Mouse (Mus musculus) natural killer cell, adult 2 months (primary cell): Measurements from ENCODE around the gene Timm22.
A peak's percentile ranks its signal among the peaks of the same experiment; 100 is the strongest.

Source experiments
- DNase-seq, 2 experiments: peaks; one replicate each; pipeline ENCODE4 v3.0.0; 2022; ENCODE audit warnings: low spot score in 2 of 2

The Timm22 gene

DNA sequence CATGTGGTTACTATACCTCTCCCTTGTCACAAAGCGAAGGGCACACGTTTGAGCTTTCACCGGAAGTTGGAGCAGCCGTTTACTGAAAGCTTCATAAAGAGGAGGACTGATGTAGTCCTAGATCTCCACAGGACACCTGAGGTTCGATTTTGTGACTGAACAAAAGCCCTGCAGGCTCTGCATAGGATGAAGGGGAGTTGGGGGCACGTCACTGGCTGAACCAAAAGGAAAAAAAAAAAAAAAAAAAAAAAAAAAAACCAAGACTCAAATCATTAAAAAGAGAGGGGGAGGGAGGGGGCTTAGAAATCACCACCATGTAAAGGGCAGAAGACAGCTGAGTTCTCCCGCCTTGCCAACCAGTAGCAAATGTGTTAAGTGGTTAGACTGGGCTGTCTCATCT, 18.0 kb upstream of the Timm22 start:
- no peak for DNase-seq

DNA sequence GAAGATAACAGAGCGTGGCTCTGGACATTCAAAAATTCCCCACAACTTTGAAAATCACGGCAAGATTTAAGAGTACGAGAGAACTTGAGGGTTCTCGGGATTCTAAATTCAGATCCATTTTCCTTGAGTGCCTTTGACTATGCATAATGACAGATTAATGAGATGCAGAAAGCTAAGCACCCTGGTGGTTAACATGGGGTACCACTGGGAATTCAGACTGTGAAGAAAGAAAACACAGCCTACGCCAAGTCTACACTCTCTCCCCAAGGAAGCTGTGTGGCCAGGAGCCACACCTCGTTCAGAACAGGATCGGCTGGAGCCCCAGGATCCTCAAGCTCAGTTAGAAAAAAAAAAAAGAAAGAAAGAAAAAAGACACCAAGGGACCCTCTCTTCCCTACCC, 14.2 kb upstream of the Timm22 start:
- DNase-seq: no peak

DNA sequence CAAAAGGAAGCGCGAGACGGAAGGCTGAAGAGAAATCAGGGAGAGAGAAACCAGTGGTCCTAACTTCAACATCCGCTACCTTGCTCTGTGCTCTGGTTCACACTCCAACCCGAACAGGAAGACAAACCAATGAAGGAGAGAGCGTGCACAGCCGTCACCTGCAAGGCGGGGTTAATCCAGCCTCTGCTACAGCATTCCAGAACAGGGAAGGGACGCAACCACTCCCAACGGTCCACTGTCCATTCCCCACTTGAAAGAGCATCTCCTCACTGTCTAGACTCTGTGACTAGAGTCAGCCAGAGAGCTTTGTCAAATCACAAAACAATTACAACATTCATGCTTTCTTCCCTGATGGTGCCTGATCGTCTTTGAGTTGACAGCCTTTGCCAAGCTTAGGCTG, 13.8 kb upstream of the Timm22 start:
- DNase-seq: no peak

DNA sequence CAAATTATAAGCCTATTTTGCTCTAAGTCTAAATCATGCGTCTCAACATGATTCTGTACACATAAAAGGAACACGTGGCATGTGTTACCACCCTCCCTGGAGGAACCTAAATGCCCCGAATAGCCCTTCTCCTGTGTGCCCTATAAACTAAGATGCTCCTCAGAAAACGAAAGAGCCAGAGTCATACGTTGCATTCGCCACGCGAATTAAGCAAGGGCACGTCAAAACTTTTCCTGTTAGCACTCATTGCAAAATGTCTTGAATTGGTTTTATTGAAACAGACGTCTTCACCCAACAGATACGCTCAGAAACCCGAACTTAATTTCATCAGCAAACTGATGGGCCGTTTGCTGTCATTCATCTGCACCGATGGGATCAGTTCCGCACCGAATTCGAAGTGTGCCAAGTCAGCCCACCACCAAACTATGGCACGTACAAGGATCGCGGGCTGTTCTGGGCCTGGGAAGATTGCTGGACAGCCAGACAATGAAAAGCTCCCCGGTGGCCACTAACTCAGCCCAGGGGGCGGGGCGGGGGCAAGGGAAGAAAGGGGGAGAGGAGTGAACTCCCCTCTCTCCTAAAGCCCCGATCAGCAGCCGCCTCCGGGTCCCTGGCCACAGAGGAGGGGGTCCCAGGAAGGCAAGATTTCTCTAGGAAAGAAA, 9.0 kb upstream of the Timm22 start:
- no peak for DNase-seq

DNA sequence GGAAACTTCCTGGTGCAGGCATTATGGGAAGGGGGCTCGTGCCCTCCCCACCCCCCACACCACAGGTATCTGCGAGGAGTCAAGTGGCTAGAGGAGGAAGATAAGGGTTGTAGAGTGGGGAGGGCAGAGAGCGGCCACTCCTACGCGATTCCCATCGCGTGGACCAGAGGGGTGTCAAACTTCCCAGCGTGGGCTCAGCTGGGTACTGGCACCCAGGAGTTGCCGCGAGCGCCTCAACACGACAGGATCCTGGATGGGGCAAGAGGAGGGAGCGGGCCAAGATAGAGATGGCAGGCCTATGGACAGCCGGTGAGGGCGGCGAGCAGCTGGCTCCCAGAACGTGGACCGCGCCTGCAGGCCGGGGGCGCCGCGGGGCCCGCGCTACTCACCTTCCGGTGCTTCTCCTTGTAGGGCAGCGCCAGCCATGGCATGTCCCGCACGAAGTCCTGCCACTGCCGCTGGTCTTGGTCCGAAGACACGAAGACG, 8.4 kb upstream of the Timm22 start:
- DNase-seq: no peak

DNA sequence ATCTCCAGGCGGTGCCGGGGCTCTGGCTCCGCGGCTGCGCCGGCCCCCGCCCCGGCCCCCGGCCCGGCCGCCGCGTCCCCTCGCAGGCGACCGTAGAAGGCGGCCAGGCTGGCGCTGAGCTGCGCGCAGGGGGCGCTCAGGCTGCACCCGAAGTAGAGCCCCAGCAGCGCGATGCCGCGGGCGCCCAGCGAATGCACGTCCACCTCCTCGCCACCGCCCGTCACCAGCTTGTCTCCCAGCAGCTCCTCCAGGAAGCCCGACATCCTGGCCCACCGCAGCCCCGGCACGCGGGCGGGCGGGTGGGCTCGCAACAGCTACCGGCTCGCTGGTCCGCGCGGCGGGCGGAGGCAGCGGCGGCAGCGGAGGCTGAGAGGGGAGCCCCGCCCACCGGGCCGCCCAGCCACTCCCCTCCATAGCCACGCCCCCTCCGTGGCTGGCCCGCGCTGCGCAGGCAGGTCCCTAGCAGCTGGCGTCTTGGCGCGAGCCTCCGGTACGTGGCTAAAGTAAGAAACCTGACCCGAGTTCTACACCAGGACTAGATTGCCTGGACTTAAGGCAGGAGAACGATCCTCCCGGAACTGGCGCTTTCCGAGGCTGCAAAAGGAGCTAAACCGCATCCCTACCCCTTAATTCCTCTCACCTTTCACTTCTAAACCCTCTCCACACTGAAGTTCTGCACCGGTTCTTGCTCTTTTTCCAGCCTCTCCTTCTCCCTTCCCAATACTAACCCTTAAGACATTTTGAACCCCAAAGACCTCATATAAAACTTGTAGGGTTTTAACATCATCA, 7.8 kb upstream of the Timm22 start, which contains the start of gene Nxn:
TSS of gene Nxn (minus strand) at position 343 of the 789 bp plus-strand sequence.
- peak; percentile 87 to 90 for DNase-seq

DNA sequence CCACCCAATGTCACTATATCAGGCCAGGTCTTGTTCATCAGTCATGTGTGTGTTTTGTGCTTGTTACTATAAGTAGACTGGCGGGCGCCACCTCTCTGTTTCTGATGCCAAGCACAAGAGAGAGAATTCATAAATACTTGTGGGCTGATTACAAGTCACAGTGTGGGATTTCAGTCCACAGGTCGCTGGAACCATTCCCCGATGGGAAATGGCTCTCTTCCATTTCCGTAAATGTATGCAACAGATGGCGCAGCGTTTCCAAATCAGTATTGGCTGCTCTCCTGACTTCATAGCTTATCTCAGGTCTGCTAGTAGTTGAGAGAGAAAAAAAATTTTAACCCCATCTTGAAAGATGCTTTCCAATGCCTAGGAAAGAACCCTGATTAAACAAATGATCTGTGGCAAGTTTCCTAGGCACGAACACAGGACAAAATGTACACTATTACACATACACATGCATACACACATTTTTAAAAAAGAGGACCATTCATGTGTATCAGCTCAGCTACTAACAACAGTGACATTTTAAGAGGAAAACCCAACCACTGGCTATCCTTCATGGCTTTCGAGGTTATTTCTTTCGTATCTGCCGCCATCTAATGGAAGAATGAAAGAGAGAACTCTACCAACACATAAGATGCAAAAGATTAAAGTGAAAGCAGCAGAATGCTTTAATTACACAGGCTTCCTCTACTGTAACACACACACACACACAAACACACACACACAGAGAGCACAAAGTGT, 7.0 kb upstream of the Timm22 start:
- no peak for DNase-seq

DNA sequence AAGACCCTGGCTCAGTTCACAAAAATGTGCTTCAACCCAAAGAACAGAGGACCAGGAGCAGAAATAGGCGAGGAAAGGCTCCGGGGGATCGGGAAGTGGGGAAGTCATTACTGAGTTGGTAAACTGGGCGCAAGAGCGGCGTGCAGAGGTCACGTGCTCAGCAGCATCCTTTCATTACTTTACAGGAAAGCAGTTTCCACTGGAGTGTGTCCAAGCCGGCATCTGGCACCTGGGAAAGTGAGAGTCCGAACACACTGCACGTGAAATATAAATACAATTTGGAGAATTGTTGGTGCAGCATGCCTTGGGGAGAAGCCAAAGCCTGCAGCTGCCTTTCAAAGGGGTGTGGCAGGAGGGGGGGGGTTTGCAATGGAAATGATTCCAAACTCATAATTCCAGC, 5.4 kb upstream of the Timm22 start:
- DNase-seq: no peak

DNA sequence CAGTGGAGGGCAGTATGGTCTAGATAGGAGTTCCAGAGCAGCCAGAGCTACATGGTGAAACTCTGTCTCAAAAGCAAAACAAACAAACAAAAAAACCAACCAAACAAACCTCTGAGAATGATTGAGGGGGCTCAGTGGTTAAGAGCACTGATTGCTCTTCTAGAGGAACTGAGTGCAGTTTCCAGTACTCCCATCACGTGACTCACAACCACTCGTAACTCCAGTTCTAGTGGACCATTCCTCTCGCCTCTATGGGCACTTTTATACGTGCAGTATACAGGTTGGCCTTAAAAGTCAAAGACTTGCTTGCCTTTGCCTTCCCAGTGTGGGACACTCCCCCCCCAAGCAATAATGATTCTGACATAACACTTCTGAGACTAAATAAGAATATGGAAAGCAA, 1.6 kb upstream of the Timm22 start:
- no peak for DNase-seq

DNA sequence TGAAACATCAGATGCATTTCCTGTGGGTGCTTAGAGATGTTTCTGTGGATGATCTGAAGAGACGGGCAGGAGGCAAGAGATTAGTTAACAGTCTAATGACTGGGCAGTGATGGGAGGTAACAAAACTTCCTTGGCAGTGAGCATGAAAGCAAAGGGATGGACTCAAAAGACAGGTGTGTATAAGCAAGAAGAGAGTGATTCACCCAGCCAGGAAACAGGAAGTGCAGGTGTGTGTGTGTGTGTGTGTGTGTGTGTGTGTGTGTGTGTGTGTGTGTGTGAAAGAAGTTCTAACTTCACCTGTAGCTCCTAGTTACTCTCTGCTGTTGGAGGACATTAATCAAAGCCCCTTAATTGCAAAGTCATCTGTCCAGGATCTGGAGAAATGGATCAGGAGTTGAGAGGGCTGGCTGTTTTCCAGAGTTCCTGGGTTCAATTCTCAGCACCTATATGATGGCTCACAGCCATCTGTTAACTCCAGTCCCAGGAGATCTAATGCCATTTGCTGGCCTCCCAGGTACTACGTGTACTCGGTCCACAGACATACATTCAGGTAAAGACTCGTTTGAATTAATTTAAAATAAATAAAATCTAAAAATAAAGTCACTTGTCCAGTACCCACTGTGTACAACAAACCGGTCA, 1.0 kb upstream of the Timm22 start:
- peak in 1 of 2 experiments; percentile 34 for DNase-seq

DNA sequence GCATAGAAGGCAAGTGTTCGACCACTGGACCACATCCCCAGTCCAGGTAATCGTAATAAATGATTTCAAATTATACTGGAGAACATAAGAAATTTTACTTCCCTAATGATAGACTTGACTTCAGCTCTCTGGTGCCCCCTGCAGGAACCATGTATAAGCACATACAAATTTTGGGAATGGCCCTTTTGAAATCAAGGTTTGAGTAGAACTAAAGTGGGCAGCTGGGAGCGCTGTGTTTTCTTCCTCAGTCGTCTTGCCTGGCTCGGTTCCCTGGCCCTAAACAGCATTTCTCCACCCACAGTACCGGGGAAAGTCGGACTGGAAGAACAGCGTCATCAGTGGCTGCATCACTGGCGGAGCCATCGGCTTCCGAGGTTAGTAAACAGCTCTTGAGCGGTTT, 4.1 kb downstream of the Timm22 start:
- DNase-seq: peak; percentile 52 to 67

DNA sequence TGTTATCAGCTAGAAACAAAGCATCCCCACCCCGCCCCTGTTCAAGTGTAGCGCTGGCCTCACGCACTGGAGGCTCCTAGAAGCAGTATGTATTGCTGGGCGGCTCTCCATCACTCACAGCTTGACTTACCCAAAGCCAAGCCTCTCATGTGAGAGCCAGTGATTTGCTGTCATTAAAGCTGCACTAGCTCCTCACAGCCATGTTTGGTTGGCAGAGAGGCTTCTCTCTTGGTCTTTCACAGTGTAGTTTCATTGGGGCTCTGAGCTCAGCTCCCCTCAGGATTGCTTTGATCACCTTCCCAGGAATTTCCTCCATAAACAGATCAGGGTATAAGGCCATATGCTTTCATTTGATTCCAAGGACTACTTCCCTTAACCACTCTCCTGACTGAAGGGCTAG, 6.5 kb downstream of the Timm22 start:
- DNase-seq: no peak

DNA sequence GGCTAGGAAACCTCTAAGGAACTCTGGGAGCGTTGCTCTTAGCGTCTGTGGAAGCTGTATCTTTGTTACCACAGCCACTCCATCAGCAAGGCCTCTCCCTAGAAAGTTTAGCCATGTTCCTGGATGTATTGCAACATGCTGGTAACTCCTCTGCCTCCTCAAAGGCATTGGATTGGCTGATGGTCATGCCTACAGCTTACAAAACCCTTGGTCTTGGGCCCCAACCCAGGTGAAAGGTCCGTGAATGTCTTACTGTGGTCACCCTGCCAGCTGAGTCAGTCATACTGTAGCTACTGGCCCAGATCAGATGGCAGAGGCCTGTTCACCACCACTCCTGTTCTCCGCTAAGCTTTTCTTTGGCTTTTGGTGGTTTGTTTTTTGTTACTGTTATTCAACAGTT, 8.2 kb downstream of the Timm22 start:
- DNase-seq: no peak

DNA sequence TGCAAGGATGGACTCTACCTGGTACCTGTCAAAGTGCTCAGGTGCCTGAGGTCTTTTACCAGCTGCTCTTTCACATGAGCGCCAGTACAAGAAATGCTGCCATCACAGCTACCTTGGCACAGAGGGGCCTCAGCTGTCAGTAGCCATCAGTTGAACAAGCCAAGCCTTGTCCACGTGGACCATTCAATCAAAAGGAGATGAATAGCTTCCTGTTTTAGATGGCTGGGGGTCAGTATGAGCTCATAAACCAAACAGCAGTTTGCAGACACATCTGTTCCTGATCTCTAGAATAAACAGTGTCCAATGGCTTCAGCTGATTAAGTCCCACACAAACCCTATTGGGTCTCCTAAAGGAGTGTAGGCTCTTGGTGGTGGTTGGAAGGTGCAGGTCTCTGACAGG, 9.2 kb downstream of the Timm22 start:
- no peak for DNase-seq

DNA sequence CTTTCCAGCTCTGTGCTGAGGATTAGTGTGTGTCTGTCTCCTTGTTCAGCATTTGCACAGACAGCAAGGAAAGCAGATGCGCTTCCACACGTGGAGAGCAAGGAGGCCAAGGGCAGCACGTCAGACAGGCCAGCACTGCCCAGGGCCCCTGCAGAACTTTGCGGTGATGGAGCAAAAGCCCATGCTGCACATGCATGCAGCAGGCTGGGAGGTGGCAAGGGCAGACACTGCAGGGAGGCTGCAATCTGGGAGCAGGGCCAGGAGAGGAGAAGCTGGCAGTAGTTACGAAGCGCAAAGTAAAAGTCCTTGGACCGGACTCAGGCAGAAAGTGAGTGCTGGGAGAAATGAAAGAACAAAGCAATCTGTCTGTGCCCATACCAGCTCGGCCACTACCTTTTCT, 11.7 kb downstream of the Timm22 start:
- DNase-seq: no peak

DNA sequence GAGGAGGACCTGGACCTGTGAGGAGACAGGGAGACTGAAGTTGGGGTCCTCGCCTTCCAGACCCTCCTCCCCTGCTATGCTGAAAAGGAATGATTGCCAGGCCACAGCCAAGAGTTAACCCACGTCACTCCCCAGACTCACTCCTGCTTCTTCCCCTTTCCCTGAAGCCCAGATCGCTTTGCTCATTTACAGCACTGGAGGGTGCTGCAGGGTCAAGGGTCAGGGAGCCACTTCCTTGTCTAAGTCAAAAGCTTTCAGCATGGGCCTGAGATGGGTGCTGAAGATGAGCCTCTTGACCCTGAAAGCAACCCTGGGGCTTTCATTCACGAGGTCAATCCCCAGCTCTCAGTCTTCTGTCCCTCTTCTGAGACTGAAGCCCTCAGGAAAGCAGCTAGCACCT, 12.4 kb downstream of the Timm22 start:
- DNase-seq: peak in 1 of 2 experiments; percentile 23

DNA sequence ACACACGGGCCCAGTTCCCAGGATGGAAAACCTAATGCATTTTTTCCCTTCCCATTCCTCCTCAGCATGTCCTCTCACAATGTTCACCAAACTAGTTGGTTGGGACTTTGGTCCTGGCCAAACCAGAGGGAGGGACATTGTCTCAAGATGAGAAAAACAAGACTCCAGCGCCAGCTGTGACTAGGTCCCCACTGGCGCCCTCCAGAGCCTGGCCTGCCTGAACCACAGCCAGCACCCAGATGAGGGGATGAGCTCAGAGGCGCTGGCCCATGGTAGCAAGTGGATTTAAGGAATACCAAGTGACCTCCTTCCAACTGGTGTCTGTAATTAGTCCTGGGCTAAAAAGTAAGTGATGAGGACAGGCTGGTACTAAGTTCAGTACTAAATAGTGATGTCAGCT, 14.1 kb downstream of the Timm22 start:
- no peak for DNase-seq

DNA sequence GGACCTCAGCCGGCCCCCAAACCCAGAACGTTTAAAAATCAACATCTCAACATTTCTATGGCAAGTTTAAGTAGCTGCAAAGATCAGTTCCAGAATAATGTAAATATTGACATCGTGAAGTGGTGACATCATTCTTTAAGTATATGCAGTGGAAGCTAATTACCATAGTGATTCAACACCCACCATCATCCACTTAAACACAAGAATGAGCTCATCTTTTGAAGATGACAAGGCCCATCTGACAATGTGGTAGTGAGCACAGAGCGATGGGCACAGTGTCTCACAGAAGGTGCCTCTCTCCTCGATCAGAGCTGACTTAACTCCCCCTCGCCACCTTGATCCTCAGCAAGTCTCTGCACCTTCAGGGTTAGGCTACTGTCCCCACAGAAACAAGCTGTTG, 19.0 kb downstream of the Timm22 start:
- DNase-seq: no peak

DNA sequence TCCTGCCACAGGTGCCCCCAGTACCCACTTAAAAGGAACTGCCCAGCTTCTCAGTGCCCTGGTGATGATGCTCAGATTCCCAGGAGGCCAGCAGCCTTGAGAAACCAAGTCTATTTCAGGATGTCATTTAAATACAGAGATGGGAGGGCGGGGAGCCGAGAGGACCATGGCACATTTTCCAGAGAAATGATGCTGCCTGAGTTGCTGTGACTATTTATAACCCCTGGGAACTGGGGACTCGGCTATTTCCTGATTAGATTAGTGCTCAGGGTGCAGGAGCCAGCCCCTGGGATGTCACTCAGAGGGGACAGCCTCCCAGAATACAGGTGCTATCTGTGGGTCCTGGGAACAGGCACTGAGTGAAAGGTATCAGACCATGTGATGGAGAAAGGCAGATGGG, 21.0 kb downstream of the Timm22 start:
- no peak for DNase-seq

DNA sequence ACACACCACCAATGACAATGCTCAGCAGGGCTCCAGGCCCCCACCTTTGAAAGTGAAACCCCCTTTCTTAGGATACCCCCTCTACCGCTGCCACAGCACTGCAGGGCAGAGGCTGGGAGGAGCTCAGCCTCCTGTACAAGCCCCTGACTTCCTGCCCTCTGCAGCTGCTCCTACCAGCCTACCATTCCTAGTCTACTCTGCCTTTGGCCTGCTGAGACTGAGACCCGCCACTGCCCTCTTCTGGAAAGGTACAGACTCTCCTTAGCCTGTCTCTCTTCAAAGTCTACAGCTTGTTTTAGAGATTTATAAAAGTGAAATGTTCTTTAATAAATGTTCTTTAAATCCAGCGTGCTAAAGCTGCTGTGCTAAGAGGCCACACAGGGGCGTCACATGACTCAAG, 22.3 kb downstream of the Timm22 start:
- DNase-seq: no peak

DNA sequence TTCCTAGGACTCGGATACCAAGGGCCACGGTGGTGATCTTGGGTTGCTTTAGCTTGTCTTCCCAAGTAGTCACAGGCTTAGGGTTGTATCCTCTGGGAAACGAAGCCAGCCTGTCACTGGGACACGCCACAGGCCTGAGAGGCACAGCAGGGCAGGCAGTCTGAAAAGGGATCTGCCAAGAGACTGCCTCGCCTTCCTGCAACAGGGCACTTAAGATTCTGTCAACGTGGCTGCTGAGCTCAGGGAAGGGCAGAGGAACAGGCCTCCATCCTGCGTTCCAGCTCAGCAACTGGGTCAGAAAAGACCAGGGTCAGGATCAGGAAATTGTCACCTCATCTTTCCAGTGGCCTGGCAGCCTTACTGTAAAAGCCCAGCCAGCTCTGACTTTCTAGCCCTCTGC, 22.8 kb downstream of the Timm22 start:
- DNase-seq: no peak

DNA sequence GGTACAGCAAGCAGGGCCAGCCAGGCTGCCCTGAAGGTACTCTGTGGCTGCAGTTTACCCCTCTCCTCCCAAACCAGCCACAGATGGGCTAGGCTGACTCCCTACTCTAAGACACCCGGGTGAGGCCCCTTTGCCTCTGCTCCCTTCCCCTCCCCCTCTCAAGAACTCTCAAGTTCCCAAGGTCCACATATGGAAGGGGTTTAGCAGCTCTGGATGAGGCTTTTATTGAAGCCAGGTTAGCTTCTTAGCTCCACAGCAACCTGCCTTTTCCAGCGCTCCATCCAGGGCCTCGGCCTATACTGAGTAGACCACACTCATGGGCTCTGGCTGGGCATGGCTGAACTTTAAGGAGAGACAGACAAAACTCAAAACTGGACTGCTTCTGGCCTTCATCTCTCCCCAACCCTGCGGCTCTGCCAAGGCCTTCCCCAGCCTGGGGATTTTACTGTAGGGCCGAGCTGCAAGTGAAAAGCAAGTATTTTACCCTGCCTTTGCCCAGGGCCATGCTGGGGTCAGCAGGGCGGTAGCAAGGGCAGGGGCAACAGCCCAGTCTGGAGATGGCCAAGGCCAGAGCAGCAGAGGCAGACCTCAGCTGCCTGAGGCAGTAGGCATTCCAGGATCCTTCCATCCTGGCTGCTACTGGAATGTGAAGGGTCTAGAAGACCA, 23.3 kb downstream of the Timm22 start:
- DNase-seq: no peak
